Mouse (Mus musculus) kidney, adult 18-20 months (tissue): ENCODE results near the gene Pkn3.

Experiments used
- DNase-seq: peaks from one replicate; pipeline ENCODE4 v3.0.0; 2021

Pkn3 gene

DNA sequence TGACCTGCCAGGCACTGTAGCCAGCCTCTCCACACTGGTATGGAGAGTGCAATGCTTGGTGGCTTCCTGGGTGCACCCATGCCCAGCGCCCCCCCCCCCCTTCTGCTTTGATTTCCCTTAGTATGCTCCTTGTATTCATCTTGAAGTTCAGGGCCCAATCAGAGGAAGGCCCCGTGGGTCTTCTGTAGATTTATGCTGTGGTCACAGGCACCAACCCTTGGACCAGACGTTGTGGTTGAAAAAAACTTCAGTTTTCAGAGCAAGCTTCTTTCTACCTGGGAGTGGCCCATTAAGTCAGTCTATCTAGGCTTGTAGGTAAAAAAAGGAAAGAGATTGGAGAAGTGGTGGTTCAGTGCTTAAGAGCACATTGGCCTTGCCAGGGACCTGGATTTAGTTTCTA is 13.7 kb upstream of the Pkn3 start:
- no peak for DNase-seq

DNA sequence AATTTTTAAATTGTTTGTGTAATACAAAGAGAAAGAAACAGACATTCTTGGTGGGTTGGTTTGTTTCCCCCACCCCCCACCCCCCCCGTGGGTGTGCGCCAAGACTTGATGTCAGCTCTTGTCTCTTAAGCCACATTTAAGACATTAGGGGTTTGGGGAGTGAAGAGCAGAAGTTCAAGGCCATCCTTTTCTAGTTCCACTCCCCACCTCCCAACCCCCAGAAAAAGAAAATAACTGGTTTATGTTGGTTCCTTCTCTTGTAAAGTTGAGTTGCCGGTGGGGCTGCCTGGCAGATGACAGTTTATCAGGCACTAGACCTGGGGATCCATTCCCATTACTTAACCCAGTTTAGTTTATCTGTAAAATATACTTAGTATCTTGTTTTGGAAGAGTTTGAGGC is 13.2 kb upstream of the Pkn3 start:
- DNase-seq, result no peak

DNA sequence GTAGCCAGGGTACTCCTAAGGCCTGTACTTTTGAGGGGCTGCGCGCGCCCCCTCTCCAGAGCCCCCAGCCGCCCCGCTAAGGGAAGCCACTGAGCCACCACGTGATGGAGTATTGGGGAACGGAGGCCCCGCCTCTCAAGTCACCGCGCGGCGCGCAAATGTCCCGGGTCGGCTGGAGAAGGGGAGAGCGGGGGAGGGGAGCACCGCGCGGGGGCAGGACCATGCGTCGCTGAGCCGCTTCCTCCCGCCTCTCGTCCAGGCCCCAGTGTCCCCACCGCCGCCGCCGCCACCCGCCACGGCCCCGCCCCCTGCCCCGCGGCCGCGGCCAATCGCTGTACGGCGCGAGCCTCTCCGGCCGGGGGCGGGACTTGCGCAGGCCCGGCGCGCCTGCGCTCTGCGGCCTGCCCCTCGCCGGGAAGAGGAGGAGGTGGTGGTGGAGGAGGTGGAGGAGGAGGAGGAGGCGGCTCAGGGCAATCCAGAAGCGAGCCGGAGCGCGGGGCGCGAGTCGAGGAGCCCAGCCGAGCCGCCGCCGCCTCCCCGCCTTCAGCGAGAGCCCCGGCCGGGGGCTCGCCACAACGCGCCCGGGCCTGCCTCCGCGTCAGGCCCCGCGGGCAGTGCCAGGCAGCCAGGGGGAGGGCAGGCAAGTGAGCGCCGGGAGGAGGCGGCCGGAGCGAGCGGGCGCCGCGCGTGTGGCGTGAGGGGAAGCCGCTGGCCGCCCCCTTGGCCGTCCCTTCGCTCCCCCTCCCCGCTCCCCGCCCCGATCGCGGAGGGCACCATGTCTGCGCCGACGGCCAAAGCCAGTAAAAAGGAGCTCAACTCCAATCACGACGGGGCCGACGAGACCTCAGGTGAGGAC is 11.2 kb upstream of the Pkn3 start:
- DNase-seq, result peak; percentile 95

DNA sequence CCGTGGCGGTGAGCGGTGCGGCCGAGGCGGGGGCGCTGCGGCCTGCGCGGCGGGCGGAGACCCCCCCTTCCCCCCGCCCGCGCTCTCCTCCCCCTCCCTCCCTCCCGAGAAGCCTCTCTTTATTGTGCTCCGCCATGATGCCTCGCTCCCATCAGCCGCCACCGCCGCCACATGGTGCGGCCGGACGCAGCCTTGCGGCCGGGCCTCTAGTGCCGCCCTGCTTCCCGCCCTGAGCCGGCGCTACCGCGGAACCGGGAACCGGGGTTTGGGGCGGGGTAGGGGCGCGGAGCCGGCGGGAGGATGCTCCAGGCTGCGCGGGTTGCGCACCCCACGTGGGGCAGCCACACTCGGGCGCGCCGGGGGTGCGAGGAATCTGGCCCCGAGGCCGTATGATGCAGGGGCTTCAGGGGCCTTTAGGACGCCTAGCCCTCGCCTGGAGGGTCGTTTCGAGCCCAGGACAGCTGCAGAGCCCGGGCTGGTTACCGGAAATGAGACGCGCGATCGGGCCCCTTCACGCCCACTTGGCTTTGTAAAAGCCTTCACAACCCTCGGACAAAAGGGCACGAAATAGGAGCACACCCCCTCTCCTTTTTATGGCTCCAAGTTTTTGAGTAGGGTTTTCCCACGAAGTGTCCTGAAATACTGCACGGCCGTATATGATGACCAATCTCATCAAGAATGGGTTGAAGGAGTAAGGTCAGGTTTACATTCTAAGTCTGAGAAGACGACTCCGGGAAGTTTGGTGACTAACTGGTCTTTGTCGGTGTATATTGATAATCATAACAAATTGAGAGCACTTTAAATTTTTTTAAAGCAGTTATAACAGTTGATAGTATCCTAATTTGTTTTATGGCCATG is 10.2 kb upstream of the Pkn3 start:
- DNase-seq, result peak; percentile 55

DNA sequence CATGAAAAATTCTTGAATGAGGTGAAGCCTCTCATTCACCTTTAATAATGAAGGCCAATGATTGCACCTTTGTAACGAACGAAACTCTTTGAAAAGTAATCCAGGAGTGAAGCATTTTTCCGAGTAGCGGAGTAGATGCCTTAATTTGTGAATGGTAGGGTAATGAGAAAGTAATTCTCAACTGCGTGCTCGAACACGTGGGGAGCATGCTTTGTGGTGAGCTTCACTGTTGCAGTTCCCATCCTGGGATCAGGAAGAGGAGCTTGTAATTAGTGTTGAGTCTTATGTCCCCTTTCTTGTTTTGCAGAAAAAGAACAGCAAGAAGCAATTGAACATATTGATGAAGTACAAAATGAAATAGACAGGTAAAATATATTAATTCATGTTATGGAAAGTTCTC is 9.5 kb upstream of the Pkn3 start:
- DNase-seq, result no peak

DNA sequence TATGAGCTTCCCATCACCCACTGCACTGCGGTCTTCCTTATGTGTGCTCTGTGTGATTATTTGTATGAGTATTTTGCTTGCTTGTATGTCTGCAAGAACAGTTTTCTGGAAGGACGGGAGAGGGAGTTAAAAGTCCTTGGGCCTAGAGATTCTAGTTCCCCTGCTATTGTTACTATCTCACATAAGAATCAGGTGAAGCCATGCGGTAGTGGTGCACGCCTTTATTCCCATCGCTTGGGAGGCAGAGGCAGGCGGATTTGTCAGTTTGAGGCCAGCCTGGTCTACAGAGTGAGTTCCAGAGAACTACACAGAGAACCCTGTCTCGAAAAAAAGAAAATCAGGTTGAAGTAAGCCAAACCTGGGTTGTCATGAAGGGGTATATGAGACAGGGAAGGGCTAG is 4.6 kb upstream of the Pkn3 start:
- DNase-seq, result no peak

DNA sequence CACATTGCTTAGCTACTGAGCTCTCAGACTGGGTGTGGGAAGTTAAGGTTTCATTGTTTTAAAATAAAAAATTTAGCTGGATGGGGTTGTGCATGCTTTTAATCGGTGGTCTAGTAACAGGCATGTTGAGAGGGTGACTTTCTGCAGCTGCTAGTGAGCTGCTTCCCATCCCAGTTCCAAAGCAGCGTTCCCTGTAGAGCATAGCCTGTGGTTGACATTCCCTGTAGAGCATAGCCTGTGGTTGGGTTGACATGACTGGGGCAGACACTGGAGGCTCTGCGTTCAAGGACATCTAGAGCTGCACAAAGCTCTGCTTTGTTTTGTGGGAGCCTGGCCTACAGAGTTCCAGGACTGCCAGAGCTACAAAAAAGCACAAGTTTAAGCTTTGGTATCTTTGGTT is 4.2 kb upstream of the Pkn3 start:
- DNase-seq, result no peak

DNA sequence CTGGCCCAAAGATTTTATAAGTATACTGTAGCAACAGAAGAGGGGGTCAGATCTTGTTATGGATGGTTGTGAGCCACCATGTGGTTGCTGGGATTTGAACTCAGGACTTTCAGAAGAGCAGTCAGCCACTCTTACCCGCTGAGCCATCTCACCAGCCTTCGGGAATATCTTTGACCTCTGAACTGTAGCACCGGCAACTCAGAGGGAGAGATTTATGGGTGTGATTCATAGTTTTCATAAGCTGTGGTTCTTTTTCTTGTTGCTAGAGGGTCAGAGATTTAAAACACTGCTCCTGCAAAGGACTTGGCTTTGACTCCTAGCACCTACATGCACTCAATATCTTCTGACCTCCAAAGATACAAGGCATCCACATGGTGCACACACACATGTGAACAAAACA is 1.9 kb upstream of the Pkn3 start:
- DNase-seq, result no peak

DNA sequence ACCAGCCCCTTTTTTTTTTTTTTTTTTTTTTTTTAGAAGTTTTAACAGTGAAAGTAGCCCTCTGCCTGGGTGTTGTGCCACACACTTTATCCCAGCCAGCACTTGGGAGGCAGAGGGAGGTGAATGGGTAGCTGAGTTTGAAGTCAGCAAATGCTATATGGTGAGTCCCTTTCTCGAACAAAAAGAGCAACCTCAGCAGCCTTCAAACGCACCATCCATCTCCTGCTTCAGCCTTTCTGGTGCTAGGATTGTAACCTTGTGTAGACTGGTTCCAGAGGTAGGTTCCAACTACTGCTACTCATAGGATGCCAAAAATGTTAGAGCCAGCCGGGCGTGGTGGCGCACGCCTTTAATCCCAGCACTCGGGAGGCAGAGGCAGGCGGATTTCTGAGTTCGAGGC is 1.0 kb upstream of the Pkn3 start:
- DNase-seq, result no peak

DNA sequence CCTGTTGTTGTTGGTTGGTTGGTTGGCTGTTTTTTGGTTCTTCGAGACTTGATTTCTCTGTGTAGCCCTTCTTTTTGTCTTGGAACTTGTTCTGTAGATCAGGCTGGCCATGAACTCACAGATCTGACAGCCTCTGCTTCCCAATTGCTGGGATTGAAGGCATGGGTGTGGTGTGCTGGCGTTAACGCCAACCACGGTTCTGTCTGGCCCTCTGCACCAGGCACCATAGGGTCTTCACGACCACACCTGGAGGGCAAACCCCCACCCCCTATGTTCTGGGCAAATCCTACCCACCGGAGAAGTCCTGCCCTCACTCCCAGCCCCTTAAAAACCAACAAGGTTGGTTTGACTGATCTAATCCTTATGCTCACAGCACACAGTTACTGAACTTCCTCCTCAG is 525 bp upstream of the Pkn3 start:
- no peak for DNase-seq

DNA sequence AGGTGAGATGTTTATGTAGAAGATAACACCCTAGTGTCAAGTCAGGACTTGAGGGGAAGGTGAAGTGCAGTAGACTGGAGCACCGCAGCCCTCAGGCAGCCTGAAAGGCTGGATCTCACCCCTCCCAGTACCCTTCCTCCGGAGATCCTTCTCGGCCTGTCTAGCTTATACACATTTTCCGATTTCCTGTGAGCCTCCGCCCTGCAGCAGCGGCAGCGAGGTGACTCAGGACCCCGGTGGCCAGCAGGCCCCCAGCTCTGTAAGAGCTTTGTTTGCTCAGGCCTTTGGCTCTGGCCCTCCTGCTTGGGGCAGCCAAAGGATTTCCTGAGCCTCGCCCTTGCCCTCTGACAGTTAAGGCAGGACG is 847 bp downstream of the Pkn3 start:
- DNase-seq, result peak; percentile 33

DNA sequence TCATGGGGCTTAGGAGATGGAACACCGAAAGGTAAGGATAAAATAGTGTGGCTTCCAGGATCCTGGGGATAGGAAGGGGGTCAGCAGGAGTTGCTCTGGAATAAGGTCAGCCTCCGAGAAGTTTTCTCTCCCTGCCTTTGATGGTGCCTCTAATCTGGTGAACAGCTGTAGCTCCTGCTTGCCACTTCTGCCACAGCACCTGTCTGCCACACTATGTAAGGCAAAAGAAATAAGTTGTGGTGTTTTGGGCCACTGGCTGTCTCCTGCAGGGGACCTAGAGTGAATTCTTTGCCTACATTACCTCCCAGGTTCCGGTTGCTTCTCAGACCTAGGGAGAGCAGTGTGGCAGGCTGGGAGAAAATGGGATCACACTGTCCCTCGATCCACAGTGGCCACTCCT is 1.3 kb downstream of the Pkn3 start:
- no peak for DNase-seq

DNA sequence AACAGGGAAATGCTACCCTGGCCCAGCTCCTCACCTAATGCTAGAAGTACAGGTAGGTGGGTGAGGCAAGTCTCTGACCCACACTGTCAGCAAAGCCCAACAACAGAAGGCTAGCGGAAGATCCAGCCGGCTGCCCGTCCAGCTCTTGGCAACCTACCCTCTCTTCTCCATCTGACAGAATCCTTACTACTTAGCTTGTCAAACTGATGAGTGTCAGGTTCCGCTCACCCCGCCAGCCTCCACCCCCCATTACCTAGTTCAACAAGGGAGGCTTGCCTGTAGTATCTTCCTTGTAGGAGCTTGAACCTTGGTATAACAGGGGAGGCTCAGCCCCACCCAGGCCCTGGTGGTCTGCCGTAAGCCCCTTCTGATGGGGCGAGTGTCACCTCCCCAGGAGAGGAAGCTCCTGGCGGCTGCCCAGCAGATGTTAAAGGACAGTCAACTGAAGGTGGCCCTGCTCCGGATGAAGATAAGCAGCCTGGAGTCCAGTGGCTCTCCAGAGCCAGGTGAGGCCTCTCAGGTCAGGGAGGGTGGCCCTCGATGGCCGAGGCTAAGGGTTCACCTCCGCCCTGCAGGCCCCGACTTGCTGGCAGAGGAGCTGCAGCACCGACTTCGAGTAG is 2.8 kb downstream of the Pkn3 start:
- DNase-seq, result no peak

DNA sequence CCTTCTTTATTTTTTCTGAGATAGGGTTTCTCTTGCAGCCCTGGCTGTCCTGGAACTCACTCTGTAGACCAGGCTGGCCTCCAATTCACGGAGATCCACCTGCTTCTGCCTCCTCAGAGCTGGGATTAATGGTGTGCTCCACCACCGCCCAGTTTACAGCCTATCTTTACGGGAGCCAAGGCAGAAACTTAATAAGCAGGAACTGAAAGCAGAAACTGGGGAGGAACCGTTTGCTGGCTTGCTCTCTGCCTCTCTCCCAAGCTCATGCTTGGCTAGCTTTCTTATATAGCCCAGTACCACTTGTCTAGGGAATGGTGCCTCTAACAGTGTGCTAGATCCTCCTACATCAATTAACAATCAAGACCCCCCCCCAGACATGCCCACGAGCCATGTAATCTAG is 6.6 kb downstream of the Pkn3 start:
- no peak for DNase-seq

DNA sequence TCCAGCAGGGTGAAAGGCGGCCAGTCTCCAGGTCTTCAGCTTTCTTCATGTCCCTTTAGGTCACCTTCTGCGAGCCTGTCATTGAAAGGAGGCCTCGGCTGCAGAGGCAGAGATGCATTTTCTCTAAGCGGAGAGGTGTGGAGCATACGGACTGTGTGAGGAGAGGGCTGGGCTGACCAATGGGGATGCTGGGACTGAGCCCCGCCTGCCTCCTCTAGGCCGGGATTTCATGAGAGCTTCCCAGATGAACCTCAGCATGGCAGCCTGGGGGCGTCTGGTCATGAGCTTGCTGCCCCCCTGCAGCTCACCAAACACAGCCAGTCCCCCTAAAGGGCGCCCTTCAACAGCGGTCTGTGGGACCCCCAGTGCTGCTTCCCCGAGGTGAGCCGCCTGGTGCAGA is 7.1 kb downstream of the Pkn3 start:
- no peak for DNase-seq

DNA sequence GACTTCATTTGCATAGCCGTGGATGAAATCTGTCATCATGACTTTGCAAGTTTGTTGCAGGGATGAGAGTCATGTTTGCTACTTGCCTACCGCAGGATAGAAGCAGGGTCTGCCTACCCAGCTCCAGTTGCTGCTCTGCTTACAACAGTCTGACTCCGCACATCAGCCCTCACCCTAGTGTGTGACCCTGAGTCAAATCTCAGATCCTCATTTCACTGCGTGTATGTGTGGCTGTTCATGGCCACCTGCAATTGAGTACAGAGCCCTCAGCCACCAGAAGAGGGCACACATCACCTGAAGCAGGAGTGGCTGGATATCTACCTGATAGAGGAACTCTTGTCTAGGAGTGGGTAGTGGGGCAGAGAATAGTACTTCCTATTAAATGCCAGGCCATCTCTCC is 9.8 kb downstream of the Pkn3 start:
- DNase-seq, result no peak

DNA sequence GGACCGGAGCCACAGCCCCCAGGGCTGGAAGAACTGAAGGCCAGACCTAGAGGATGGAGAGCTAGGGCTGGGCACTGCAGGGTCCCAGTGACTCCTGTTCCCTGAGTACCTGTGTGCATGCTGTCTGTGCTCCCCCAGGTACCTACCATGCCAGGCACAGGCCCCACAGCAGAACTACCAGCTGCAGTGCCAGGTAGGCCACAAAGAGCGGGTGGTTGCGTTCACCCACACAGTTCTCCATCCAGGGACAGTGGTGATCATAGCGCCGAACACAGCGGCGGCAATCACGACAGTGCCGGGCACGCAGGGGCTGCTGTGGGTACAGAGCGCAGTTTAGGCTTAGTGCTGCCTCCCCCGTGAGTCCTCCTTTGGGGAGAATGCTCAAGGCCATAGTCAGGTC is 14.0 kb downstream of the Pkn3 start:
- no peak for DNase-seq

DNA sequence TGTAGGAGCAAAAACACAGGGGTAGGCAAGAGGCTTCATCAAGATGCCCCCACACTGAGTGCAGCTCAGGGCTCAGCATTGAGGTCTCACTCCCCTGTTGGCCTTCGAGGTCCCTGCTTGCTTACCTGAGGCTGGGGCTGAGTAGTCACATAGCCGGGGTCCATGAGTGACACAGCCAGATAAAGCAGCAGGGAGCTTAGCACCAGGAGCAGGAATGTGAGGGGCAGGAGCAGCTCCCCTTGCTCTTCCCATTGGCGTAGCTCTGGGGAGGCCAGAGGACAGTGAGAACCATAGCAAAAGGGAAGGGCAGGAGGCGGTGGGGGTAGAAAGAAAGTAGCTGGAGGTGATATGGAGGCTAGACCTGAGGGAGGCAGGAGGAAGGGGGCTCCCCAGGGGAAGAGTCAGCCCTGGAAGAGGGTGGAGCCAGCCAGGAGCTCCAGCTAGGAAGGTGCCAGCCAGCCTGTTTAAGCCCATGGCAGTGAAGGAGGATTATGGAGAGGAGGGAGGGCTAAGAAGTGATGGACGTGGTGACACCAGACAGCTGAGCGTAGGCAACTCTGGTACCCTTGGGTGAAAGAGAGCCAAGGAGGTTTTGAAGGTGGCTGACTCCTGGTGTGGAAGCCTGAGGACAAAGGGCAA is 14.9 kb downstream of the Pkn3 start:
- no peak for DNase-seq

DNA sequence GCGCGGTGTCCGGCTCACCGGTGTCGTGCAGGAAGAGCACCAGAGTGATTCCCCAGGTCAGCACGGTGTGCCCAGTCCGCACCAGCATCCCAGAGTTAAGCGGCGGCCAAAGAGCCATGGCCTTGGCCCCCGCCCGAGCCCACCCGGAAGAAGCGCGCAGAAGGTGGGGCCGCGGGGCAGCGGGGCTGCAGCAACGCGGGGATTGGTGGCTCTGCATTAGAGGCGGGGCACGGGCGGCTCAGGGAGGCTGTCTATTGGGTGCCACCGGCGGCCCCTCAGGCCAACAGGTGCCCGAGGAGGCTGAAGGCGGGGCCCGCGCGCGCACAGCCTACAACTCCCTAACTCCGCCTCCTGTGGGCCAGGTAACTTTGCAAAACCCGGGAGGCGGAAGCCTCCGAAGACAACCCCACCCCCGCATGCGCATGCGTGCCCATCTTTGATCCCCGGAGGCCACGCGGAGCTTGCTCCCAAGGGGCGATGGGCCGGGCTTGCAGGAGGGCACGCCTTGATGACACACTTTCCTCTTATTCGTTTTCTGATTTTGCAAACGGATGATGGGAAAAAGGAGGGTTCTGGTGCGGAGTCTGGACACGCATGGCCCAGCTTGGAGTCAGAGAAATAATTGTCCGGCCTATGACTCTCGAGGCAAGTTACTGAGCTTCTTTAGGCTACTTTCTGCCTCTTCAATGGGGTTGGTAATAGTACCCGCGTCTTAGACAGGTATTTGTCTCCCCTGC is 16.2 kb downstream of the Pkn3 start, which contains the start of gene Zdhhc12:
TSS of gene Zdhhc12 (minus strand) at position 178 of the 737 bp plus-strand sequence.
- DNase-seq, result peak; percentile 95

DNA sequence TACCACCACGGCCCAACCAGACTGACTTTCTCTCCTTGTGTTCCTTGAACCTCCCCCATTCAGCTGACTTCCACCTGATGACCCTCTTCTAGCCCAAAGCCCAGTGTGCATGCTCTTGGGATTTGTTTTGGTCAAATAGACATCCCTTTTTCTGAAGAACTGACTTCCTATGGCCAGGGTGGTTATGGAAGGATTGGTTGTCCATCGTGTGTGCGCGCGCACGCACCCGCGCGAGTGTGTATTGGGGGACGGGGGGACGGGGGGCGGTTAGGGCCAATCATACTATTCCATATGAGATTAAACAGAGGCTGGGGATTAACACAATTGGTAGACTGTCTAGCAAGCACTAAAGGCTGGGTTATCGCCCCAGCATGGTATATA is 16.7 kb downstream of the Pkn3 start:
- no peak for DNase-seq

DNA sequence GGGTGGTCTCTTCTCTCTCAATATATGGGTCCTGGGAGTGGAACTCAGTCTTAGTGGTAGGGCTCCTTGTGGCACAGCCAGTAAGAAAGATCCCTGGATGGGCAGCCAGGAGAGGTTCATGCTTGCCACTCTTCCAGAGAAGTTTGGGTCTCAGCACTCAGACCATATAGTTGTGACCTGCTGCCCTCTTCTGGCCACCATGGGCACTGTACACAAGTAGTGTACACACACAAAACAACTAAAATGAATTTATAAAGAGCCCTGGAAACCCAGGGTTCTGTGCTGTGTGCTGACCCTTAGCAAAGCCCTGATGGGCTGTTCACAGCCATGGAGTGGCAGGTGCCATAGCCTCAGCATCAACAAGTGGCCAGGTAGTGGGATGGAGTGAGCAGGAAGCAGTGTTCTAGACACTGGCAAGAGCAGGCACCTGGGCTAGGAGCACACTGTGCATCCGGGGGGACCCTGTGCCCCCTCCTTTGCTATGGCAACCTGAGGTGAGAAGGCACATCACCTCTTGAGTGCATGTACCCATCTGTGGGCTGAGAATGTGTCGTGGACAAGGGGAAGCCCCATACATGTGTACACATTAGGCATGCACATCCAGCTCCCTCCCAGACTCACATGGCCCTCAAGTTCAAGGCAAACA is 18.5 kb downstream of the Pkn3 start:
- DNase-seq, result peak; percentile 66

DNA sequence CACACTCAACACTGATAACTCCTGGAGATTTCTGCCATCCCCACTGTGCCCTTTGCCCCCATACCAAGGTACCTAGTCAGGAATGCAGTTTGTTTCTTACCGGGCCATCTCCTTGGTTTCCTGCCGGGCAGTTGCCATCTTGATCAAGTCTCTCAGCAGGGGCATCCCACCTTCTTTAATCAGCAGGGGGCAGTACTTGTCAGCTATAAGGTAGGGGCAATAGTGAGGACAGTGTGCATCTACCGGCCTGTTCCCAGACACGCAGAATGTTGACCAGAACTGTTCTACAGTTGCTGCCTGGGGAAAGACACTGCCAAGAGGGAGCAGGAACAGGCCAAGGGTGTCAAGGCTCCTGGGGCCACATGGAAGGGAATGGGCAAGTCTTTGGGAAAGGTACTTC is 22.7 kb downstream of the Pkn3 start:
- DNase-seq, result no peak
